Mouse (Mus musculus) right cerebral cortex, postnatal 10 days (tissue): ENCODE measurements at regions not wholly inside any gene's neighbourhood (a gene's known extent, or its start where the extent isn't known, plus 50 kb on each side); places are given as distances from the start of the nearest gene placed in this dataset.

Experiments
- DNase-seq, 2 experiments: peaks; one replicate each; pipeline ENCODE4 v3.0.0; 2021; ENCODE audit warnings: low spot score in 2 of 2

DNA sequence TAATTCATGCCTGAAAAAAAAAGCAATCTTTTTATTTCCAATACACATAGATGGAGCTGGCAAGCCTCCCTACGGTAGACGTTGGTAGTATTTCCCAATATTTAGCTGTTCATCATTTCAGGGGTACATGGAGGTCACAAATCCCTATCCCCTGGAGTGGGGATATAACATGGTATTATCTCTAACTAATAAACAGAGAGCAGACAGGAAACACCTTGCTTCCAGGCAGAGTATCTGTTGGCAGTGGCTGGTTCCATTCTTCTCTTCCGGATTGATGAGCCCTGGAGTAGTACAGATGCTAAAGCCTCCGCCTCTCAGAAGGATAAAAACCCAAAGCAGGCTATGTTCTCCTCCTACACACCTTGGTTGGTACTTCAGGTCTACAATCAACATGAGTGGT is 91.9 kb upstream of the Hnrnpa3 start:
- DNase-seq: no peak

DNA sequence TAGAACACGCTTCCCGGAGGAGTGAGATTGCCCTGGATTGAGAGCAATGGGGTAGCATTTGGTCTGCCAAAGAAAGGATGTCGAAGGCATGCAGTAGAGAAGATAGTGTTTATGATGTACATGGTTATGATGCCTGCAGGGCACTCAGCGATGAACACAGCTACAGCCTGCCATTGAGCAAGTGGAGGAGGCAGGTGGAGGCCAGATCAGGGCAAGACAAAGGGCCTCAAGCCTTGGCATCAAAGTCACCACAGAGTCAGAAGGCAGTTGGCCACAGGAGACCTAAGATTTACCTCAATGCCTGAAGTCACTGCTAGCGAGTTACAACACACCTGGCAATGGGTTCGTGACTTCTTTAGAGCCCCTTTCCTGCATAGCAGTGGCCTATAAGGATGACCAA is 89.3 kb upstream of the Hnrnpa3 start:
- no peak for DNase-seq

DNA sequence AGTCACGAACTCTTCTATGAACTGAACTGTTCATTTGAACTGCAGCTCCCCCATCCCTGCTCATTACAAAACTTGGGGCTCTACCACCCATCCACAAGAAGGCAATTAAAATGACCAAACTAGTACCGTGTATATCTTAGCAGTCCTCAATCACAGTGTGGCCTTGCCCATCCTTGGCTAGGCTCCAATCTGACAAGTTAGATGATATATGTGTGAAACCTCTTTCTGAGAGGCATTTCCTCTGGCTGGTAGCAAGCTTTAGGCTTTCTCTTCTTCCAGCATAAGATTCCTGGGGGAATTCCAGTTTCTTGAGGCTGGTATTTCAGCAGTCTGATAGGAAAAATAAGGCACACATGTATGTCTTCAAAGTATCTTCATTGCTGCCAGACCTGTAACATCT is 88.8 kb upstream of the Hnrnpa3 start:
- DNase-seq: no peak

DNA sequence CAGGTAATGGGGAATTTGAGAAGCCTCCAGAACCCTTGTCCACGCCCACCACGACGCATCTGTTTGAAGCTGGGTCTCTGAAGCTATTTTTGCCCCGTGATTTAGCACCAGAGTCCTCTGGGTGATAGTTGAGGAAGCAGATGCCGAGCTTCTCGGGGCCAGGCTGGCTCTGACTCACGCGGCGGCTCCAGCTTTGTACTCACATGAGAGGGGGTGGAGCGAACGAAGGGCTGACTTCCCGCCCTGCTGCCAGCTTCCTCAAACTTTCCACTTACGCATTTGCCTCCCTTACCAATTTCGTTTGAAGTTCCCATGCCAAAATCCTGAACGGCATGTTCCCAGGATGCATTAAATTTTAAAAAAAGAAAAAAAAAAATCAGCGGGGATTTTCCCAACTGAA is 74.1 kb upstream of the Hnrnpa3 start:
- DNase-seq: peak; percentile 64

DNA sequence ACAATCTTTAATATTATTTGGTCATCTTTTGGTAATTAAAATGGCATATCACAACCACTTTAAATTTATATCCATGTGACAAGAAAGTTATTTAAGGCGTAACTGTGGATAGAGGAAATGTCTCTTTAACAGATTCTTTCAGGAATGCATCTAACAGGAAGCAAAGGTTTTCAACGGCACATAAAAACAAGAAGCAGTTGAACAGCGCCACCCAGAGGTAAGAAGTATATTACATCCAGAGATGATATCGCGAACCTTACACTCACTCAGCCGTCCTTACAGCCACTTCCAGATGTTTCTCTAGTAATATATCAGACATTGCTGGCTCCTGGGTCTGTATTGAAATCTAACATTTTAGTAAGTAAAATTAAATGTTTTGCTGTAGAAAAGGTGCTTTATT is 70.5 kb upstream of the Hnrnpa3 start:
- peak; percentile 75 to 78 for DNase-seq

DNA sequence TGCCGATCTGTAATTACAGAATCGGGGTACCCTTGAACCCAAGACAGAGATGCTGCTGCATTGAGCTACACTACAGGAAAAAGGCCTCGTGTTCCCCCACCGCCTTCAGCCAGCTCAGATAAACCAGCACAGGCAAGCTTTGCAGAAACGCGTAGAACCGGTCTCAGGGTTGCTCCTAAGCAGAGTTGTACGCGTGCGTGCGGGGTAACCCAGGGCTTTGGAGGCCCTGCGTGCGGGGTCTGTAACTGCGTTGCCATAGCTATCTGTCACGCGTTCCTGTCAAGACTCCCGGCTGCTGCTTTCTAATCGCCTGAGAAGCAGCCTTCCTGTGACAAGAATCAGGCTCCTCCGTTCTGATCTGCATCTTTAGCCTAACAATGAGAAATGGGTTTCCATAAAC is 69.6 kb upstream of the Hnrnpa3 start:
- peak; percentile 59 to 66 for DNase-seq

DNA sequence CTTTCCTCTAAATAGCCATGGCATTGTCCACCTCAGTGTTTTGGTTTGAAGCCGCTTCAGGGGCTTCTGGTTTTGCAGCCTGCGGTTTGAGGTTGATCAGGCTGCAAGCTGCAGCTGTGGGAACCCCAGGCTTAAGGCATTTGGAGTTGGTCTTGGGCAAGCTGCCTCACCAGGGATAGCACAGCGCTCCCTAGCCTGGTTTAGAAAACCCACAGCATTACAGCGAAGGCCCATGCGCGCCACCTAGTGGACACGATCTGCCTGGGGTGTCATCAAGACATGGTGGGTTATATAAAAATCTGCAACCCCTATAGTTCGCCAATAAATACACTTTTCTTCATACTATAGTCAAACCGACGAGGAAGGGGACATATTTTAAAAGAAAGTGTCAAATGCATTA is 68.9 kb upstream of the Hnrnpa3 start:
- DNase-seq: peak; percentile 82 to 88

DNA sequence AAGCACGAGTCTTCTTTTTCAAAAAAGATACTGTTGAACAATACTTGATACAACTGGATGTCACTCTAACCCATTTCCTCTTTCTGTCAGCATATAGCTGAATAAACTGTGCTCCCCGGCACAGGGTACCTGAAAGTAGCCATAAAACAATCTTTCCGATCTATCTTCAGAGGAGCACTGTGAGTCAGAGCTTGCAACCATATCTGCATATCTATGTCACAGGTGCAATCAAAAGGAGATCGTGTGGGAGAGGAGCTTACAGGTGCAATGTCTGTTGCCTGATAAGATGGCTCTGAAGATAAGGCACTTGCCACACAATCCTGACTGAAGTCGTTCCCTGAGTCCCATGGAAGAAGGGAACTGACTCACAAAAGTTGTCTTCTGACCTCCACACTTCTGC is 58.5 kb upstream of the Hnrnpa3 start:
- no peak for DNase-seq

DNA sequence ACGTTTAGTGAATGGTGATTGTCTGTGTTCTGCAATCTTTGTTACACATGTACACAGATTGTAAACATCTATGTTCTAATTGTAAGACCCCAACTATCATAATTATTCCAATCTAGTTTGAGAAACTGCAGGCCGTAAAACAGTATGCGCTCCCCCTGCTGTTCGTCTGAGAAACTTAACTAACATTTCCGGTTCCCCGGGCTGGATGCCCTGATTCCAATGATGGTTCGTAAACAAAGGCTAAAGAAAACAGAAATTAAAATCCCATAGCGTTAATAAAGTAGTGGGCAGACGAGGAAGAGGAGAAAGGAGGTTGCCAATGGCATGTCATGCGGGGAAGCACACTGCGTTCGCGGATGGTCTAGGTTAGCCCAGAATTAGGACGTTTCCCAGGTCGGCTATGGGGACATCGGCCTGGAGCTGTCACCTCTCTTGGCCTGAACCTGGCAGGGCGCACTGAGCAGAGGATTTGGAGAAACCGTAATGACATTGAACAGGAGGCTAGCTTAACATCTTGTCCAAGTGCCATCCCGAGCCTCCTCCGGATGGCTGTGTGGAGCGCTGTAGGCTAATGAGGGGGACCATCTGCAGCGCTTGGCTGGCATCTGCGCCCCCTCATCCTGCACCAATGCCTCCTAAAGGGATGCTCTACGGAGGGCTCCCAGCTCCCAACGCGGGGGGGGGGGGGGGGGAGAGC is 55.7 kb upstream of the Hnrnpa3 start:
- DNase-seq: peak; percentile 62

DNA sequence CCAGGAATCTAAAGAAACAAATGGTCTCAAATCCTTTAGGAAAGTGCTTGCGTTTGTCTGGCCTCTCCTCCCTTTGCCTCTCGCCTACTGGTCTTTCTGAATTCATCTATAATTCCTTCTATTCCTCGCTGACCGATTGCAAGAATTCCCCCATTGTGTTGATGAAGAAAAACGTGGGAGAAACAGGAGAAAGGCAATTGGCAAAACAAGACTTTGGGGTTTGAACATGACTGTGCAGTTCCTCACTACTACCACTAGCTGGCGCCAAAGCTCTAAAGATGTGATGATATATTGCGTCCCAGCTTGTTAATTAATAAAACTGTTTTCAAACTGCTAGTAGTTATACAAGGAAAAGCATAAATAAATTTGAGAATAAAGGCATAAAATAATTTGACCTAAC is 53.4 kb upstream of the Hnrnpa3 start:
- DNase-seq: peak; percentile 60 to 76

DNA sequence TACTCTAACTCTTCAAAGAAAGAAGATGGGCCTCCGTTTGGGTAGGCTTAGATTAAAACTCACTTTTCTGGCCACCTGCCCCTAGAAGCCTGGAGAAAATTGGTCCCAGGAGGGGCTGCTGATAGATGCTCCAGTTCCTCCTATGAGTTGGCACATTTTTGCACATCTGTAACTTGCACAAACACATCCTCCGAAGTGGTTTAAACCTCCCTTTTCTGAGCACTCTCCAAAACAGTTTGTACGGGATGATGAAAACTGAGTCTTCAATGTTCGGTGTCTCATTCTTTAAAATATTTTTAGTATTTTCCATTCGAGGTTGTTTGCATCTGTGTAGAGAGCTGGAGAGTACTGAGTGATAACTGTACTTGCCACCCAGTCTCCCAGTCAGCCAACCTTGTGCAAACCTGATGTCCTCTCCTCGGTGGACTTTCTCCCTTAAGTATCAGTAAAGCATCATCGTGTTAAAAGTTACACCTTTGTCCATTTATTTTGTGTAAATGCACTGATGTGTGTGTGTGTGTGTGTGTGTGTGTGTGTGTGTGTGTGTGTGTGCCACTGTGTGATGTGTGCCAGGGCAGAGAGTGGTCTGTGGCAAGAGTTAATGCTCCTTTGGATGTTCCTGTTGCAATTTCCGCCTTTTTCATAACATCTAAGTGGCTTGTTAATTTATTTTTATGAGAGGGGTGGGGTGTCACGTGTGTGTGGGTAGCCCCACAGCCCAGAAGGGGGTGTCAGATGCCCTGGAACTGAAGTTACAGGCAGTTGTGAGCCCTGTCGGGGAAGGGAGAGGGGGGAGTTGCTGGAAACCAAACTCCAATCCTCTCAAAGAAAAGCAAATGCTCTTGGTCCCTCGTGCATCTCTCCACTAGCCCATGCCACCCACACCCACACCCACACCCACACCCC is 51.8 kb upstream of the Hnrnpa3 start:
- no peak for DNase-seq

DNA sequence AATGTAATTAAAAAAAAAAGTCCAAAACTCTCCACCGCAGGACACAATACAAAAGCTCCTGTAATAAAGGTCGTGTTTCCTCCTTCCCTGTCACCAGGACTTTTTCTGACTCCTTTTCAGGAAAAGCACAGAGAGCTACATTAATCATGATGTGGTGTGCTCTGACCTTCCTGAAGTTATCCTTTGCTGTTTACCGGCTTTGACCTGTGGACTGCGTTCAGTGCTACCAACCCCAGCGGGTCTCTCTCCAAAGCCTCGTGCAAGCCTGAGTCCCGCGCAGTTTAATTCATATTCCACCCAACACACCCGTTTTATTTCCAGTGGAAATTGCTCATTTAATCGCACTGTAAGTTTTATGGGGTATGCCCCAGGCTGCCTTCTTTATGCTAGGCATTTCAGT is 51.1 kb upstream of the Hnrnpa3 start:
- no peak for DNase-seq

DNA sequence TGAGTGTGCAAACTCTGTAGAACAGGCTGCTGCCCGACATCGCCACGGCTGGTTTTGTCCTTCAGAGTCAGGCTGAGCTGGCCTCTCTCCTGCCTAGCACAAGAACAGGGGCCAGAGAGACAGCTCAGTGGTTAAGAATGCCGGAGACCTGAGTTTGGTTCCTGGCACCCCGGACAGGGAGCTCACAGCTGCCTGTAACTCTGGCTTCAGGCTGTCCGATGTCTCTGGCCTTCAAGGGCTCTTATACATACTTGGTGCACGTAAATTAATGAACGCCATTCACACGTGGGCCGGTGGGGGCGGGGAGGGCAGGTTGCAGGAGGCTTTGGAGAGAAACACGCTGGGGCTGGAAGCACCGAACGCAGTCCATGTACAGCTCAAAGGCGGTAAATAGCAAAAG is 50.6 kb upstream of the Hnrnpa3 start:
- no peak for DNase-seq

DNA sequence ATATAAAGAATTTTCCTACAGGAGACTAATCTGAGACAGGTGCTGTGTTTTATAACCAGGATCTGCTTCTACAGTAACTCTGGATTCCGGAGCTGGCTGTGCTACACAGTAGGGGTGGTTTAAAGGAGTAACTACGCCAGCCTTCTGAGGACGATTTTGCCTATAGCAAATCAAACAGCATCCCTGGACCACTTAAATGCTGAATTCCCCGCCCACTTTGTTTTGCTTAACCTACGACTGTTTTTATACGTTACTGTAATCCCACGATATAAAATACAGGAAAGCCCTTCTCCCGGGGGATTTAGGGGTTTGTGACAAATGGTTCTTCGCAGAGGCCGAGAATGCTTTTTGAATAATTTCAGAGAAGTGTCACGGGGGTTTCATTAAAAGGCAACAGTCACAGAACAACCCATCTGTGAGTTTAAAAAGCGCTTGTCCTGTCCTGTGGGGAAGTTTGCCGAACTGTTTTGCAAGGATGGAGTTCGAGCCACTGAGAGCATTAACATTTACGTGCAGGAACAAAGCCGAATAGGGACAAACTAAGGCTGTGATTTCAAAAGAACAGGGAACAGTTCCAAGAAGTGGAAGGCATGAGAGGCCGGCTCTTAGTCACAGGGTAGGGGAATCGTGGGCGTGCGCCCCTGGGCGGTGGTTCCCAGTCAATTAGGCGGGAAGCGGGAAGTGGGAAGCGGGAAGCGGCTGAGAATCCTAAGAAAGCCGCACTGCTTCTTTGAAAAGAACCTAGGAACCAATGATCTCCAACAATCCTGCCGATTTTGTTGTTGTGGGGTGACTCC is 49.7 kb upstream of the Hnrnpa3 start:
- DNase-seq: no peak
